ENCODE assay signal across 29 mouse cellular contexts in genomic region chr14:48812741-48813495, GRCm38 (mm10).
DNase-seq lines count a peak whose midpoint lies in the region; ATAC-seq and TF ChIP-seq lines count a peak whose summit lies in the region.
"Had no signal": no experiment of that assay in that cellular context is flagged by ENCODE, and none has a peak within 500 bp of the region (broad histone marks: within the 10 kb centered on the region; RNA-seq: fewer than 3 reads in every experiment).

No protein-coding gene starts in this region.

- H3K4me3 ChIP-seq in midbrain, embryonic 10.5 days = no peak overlapping the region
- no peak overlapping the region for H3K4me3 ChIP-seq in midbrain, embryonic 14.5 days (replicated peaks; ENCODE audit: low read depth, low read length)
- H3K4me3 ChIP-seq in liver, embryonic 11.5 days (ENCODE audit: low read depth, low read length) = no peak overlapping the region
- H3K4me3 ChIP-seq: embryonic facial prominence, embryonic 13.5 days; erythroblast, embryonic 14.5 days; heart, embryonic 12.5 days; left cerebral cortex, adult 2 months; limb, embryonic 10.5 days; myocyte; neural tube, embryonic 13.5 days; stomach, embryonic 15.5 days had no signal

- H3K9ac ChIP-seq in midbrain, embryonic 14.5 days (replicated peaks; ENCODE audit: low read length) = no peak overlapping the region
- no peak overlapping the region for H3K9ac ChIP-seq in liver, embryonic 11.5 days (ENCODE audit: low read depth, low read length)
- H3K9ac ChIP-seq: embryonic facial prominence, embryonic 13.5 days; heart, embryonic 12.5 days; neural tube, embryonic 13.5 days; stomach, embryonic 15.5 days had no signal

- no peaks in the 10 kb centered on the region for H3K36me3 ChIP-seq in midbrain, embryonic 10.5 days
- no peaks in the 10 kb centered on the region for H3K36me3 ChIP-seq in midbrain, embryonic 14.5 days (ENCODE audit: control insufficient read depth, insufficient read depth, low read length)
- H3K36me3 ChIP-seq in liver, embryonic 11.5 days (ENCODE audit: control insufficient read depth, insufficient read depth, low read length) = no peaks in the 10 kb centered on the region
- H3K36me3 ChIP-seq: embryonic facial prominence, embryonic 13.5 days; heart, embryonic 12.5 days; limb, embryonic 10.5 days; neural tube, embryonic 13.5 days; stomach, embryonic 15.5 days had no signal

- H3K27ac ChIP-seq in midbrain, embryonic 10.5 days (replicated peaks) = peak overlapping the region; percentile 82
- H3K27ac ChIP-seq in midbrain, embryonic 14.5 days (replicated peaks; ENCODE audit: low read depth, low read length) = no peak overlapping the region
- H3K27ac ChIP-seq in liver, embryonic 11.5 days (ENCODE audit: low read depth, low read length) = no peak overlapping the region
- H3K27ac ChIP-seq: embryonic facial prominence, embryonic 13.5 days; left cerebral cortex, adult 2 months; limb, embryonic 10.5 days; neural tube, embryonic 13.5 days; stomach, embryonic 15.5 days had no signal

- H3K4me2 ChIP-seq in midbrain, embryonic 14.5 days (ENCODE audit: low read length) = no peak overlapping the region
- H3K4me2 ChIP-seq in liver, embryonic 11.5 days = no peak overlapping the region
- H3K4me2 ChIP-seq: embryonic facial prominence, embryonic 13.5 days; heart, embryonic 12.5 days; neural tube, embryonic 13.5 days; stomach, embryonic 15.5 days had no signal

- TF ChIP-seq CTCF in brain, embryonic 14.5 days (IDR thresholded peaks at IDR 0.05; ENCODE audit: borderline replicate concordance, extremely low read depth, insufficient read depth, insufficient read length) = no peak

- peak; percentile 15 for DNase-seq in embryo, embryonic 10.5 days (ENCODE audit: low spot score)
- no peak for DNase-seq in embryo, embryonic 10 days (ENCODE audit: low spot score)
- DNase-seq in midbrain, embryonic 10.5 days (ENCODE audit: low spot score) = peak; percentile 51
- no peak for DNase-seq in midbrain, embryonic 14.5 days
- DNase-seq in brain, embryonic 14.5 days (ENCODE audit: low read depth) = peak; percentile 40
- DNase-seq in layer of hippocampus, postnatal 14 days (ENCODE audit: low spot score in 2 of 2) = peak; percentile 15 to 63
- no peak for DNase-seq in liver, embryonic 11.5 days (ENCODE audit: low spot score)
- DNase-seq: cerebellum, adult 8-10 months; embryo, embryonic 11 days; gastrocnemius, postnatal 25 days; heart, adult 18-20 months; heart, postnatal 10 days; kidney, postnatal 4 days; liver; lung, postnatal 4 days; retina, postnatal 1 day; right cerebral cortex, postnatal 25 days; thymus, adult 18-20 months; thymus, postnatal 36 days had no signal

- TF ChIP-seq POLR2A in brain, embryonic 14.5 days (IDR thresholded peaks at IDR 0.05; ENCODE audit: borderline replicate concordance, extremely low read depth, insufficient read depth, insufficient read length, poor library complexity, severe bottlenecking) = no peak

- no peak for ATAC-seq in midbrain, embryonic 14.5 days (ENCODE audit: low FRiP score, low TSS enrichment)
- no peak for ATAC-seq in liver, embryonic 11.5 days (replicated peaks; ENCODE audit: low FRiP score)
- ATAC-seq in monocyte, adult 5-6 weeks (replicated peaks; ENCODE audit: insufficient number of reproducible peaks, low FRiP score, low TSS enrichment, poor library complexity, severe bottlenecking) = no peak
- ATAC-seq: intestine, postnatal 0 days had no signal

- 36% methylated on average over 11 of the region's 11 CpGs for WGBS in midbrain, embryonic 10.5 days
- 19% methylated on average over 11 of the region's 11 CpGs for WGBS in midbrain, embryonic 14.5 days
- 86% methylated on average over 11 of the region's 11 CpGs for WGBS in liver, embryonic 11.5 days

- peaks cover 77% of the 10 kb centered on the region for H3K4me1 ChIP-seq in midbrain, embryonic 10.5 days
- peaks cover 12% of the 10 kb centered on the region; the same call in 1 of the 2 replicates for H3K4me1 ChIP-seq in midbrain, embryonic 14.5 days (ENCODE audit: control insufficient read depth, insufficient read depth, low read length)
- H3K4me1 ChIP-seq in liver, embryonic 11.5 days (replicated peaks; ENCODE audit: control insufficient read depth, insufficient read depth, low read length) = no peaks in the 10 kb centered on the region
- H3K4me1 ChIP-seq: embryonic facial prominence, embryonic 13.5 days; heart, embryonic 12.5 days; neural tube, embryonic 13.5 days; stomach, embryonic 15.5 days had no signal

- H3K9me3 ChIP-seq in midbrain, embryonic 10.5 days (replicated peaks) = no peaks in the 10 kb centered on the region
- no peaks in the 10 kb centered on the region for H3K9me3 ChIP-seq in midbrain, embryonic 14.5 days (ENCODE audit: control insufficient read depth, low read length)
- no peaks in the 10 kb centered on the region for H3K9me3 ChIP-seq in liver, embryonic 11.5 days (ENCODE audit: control insufficient read depth, low read length)
- H3K9me3 ChIP-seq: embryonic facial prominence, embryonic 13.5 days; heart, embryonic 12.5 days; limb, embryonic 10.5 days; neural tube, embryonic 13.5 days; stomach, embryonic 15.5 days had no signal

- no peaks in the 10 kb centered on the region for H3K27me3 ChIP-seq in midbrain, embryonic 10.5 days (ENCODE audit: low read depth, poor library complexity, severe bottlenecking)
- no peaks in the 10 kb centered on the region for H3K27me3 ChIP-seq in midbrain, embryonic 14.5 days (ENCODE audit: control insufficient read depth, insufficient read depth, low read length)
- no peaks in the 10 kb centered on the region for H3K27me3 ChIP-seq in liver, embryonic 11.5 days (replicated peaks; ENCODE audit: control insufficient read depth, insufficient read depth, low read length)
- H3K27me3 ChIP-seq: embryonic facial prominence, embryonic 13.5 days; heart, embryonic 12.5 days; neural tube, embryonic 13.5 days; stomach, embryonic 15.5 days had no signal

Comparison
In these comparisons a context has a peak if more than half of its experiments do, and no peak if none do; other contexts are left out.
1. DNase-seq: peak in embryo, embryonic 10.5 days (single experiment), midbrain, embryonic 10.5 days (single experiment), brain, embryonic 14.5 days (single experiment) and layer of hippocampus, postnatal 14 days (2 of 2); none in embryo, embryonic 10 days (single experiment), midbrain, embryonic 14.5 days (single experiment) and liver, embryonic 11.5 days (single experiment).